Comparison of ENCODE assay signal across 22 mouse cellular contexts in the genomic region with DNA sequence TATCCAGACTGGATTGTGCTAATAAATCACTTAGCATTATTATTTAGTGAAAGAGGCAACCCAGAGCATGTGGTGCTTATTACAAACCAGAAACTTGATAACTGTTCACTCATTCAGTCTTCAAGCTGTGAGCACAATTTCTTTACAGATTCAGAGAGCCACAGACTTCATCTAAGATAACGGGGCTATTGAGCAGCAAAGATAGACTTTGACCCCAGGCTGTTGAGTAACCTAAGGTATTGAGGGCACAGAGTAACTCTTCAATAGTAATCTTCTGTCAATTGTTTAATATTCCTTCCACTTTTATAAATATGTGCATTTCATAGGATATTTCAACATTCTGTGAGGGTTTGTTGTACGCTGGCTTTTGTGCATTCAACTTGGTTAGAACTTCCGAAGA.
DNase-seq lines count a peak whose midpoint lies in the region; ATAC-seq and TF ChIP-seq lines count a peak whose summit lies in the region.
"Had no signal": no experiment of that assay in that cellular context is flagged by ENCODE, and none has a peak within 500 bp of the region (broad histone marks: within the 10 kb centered on the region; RNA-seq: fewer than 3 reads in every experiment).

No protein-coding gene starts in this region.

- DNase-seq in liver, adult 2 months (ENCODE audit: extremely low read depth, low read depth, low spot score) = peak; percentile 71
- no peak for DNase-seq in liver
- DNase-seq in hindlimb bud, embryonic 11.5 days (ENCODE audit: extremely low spot score, low read depth, low spot score) = peak; percentile 3
- no peak for DNase-seq in natural killer cell, adult 2 months (ENCODE audit: low spot score in 2 of 2)
- DNase-seq: adrenal gland, adult 2 months; adrenal gland, postnatal 10 days; adrenal gland, postnatal 25 days; cerebellum, adult 11 months; cerebellum, adult 18-20 months; cerebellum, adult 8-10 months; cerebellum, adult 9-11 months; cerebellum, postnatal 14 days; cerebellum, postnatal 36 days; embryo, embryonic 11 days had no signal

- no peak for TF ChIP-seq POLR2A in liver, adult 2 months (IDR thresholded peaks at IDR 0.05; ENCODE audit: extremely low read depth, insufficient read depth, low read length)

- no peaks in the 10 kb centered on the region for H3K27me3 ChIP-seq in liver, adult 2 months (ENCODE audit: control insufficient read depth, insufficient read depth, low read length)
- no peaks in the 10 kb centered on the region for H3K27me3 ChIP-seq in intestine, embryonic 16.5 days (replicated peaks; ENCODE audit: control insufficient read depth, insufficient read depth, low read length)
- H3K27me3 ChIP-seq: embryonic facial prominence, embryonic 13.5 days; embryonic facial prominence, embryonic 15.5 days; forebrain, embryonic 12.5 days had no signal

- H3K9me3 ChIP-seq in intestine, embryonic 16.5 days (ENCODE audit: control insufficient read depth, low read length) = no peaks in the 10 kb centered on the region
- H3K9me3 ChIP-seq: embryonic facial prominence, embryonic 13.5 days; embryonic facial prominence, embryonic 15.5 days; forebrain, embryonic 10.5 days; forebrain, embryonic 12.5 days had no signal

- H3K9ac ChIP-seq in liver, adult 2 months (ENCODE audit: low read depth, low read length) = no peak overlapping the region
- H3K9ac ChIP-seq in intestine, embryonic 16.5 days (ENCODE audit: low read depth, low read length) = no peak overlapping the region
- H3K9ac ChIP-seq: embryonic facial prominence, embryonic 13.5 days; embryonic facial prominence, embryonic 15.5 days; forebrain, embryonic 12.5 days had no signal

- peak; percentile 80 for ATAC-seq in intestine, embryonic 16.5 days
- ATAC-seq: forebrain, embryonic 14.5 days; forebrain, embryonic 16.5 days had no signal

- no peaks in the 10 kb centered on the region for H3K36me3 ChIP-seq in liver, adult 2 months (ENCODE audit: control insufficient read depth, insufficient read depth, low read length)
- H3K36me3 ChIP-seq in intestine, embryonic 16.5 days (ENCODE audit: control insufficient read depth, insufficient read depth, low read length) = no peaks in the 10 kb centered on the region
- H3K36me3 ChIP-seq: embryonic facial prominence, embryonic 13.5 days; embryonic facial prominence, embryonic 15.5 days; forebrain, embryonic 10.5 days; forebrain, embryonic 12.5 days had no signal

- no peaks in the 10 kb centered on the region for H3K79me2 ChIP-seq in liver, adult 2 months (ENCODE audit: control insufficient read depth, insufficient read depth, low read length)

- H3K4me2 ChIP-seq in intestine, embryonic 16.5 days (ENCODE audit: low read depth, low read length) = no peak overlapping the region
- H3K4me2 ChIP-seq: embryonic facial prominence, embryonic 13.5 days; embryonic facial prominence, embryonic 15.5 days; forebrain, embryonic 12.5 days had no signal

- H3K4me1 ChIP-seq in liver, adult 2 months (ENCODE audit: control insufficient read depth, insufficient read depth, low read length) = peaks cover 3% of the 10 kb centered on the region; the same call in 1 of the 2 replicates
- no peaks in the 10 kb centered on the region for H3K4me1 ChIP-seq in intestine, embryonic 16.5 days (ENCODE audit: control insufficient read depth, insufficient read depth, low read length)
- H3K4me1 ChIP-seq: embryonic facial prominence, embryonic 13.5 days; embryonic facial prominence, embryonic 15.5 days; forebrain, embryonic 10.5 days; forebrain, embryonic 12.5 days had no signal

- H3K4me3 ChIP-seq in liver, adult 2 months (ENCODE audit: insufficient read depth, low read depth, low read length) = no peak overlapping the region
- H3K4me3 ChIP-seq in intestine, embryonic 16.5 days (ENCODE audit: low read length) = no peak overlapping the region
- H3K4me3 ChIP-seq: embryonic facial prominence, embryonic 13.5 days; embryonic facial prominence, embryonic 15.5 days; erythroblast, embryonic 14.5 days; forebrain, embryonic 10.5 days; forebrain, embryonic 12.5 days had no signal

- no peak overlapping the region for H3K27ac ChIP-seq in liver, adult 2 months (replicated peaks; ENCODE audit: insufficient read depth, low read depth, low read length)
- H3K27ac ChIP-seq in intestine, embryonic 16.5 days (ENCODE audit: low read length) = no peak overlapping the region
- H3K27ac ChIP-seq: embryonic facial prominence, embryonic 13.5 days; embryonic facial prominence, embryonic 15.5 days; forebrain, embryonic 10.5 days; forebrain, embryonic 12.5 days had no signal

- TF ChIP-seq CTCF in liver, adult 2 months (IDR thresholded peaks at IDR 0.05; ENCODE audit: low read depth, low read length) = no peak

- 38% methylated on average over 3 of the region's 3 CpGs for WGBS in liver, adult 2 months
- WGBS in intestine, embryonic 16.5 days = 82% methylated on average over 3 of the region's 3 CpGs

Comparison
In these comparisons a context has a peak if more than half of its experiments do, and no peak if none do; other contexts are left out.
1. DNase-seq: peak in liver, adult 2 months (single experiment) and hindlimb bud, embryonic 11.5 days (single experiment); none in liver (single experiment) and natural killer cell, adult 2 months (0 of 2).